Mouse (Mus musculus) embryo, embryonic 10 days (tissue): ENCODE measurements around the gene Tfeb.

Experiments
- DNase-seq: peaks from one replicate; pipeline ENCODE4 v3.0.0-alpha.2; 2015; ENCODE audit warnings: low spot score

Gene Tfeb

DNA sequence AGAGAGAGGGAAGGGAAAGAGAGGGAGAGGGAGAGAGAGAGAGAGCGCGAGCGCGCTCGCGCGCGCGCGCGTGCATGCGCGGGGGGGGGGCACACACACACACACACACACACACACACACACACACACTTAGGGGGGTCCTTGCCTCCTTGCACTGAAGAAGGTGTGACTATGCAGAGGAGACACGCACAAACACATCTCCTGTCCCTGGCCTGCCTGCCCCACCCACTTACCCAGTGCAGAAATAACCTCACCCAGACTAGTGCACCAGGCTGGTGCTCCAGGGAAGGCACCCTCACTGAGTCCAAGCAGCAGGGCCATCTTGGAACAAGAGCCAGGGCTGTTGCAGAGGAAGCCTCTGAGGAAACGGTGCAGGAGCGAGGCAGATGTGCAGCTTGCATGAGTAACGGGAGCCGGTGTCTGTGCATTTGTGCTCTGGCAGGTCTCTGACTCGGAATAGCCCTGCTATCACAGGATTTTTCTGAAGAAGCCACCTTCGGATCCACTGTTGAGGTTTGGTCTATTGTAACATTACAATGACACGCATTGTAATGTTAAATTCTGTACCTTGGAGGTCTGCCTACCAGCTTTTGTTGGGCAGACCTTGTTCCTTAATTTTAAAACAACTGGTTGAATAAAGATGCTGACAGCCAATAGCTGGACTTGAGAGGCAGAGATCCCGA, 23.8 kb upstream of the Tfeb start:
- DNase-seq, result no peak

- no peak for DNase-seq
These were observed 21.8 kb upstream of the Tfeb start for GRCm38 (mm10) chr17:47715037-47715436.

- DNase-seq, result no peak
These were observed 15.6 kb upstream of the Tfeb start for GRCm38 (mm10) chr17:47721183-47721582.

GRCm38 (mm10) chr17:47726566-47726965, 10.3 kb upstream of the Tfeb start, which contains the start of gene Pgc:
Gene Pgc (plus strand): TSS chr17:47726842.
- DNase-seq, result no peak

GRCm38 (mm10) chr17:47730633-47731575, 5.9 kb upstream of the Tfeb start:
- DNase-seq, result no peak

GRCm38 (mm10) chr17:47735553-47736100, 1.2 kb upstream of the Tfeb start:
- no peak for DNase-seq

- DNase-seq, result peak; percentile 74
These were observed 638 bp downstream of the Tfeb start for GRCm38 (mm10) chr17:47737271-47738065.

- peak; percentile 36 for DNase-seq
These were observed 1.4 kb downstream of the Tfeb start for GRCm38 (mm10) chr17:47738066-47738878.

DNA sequence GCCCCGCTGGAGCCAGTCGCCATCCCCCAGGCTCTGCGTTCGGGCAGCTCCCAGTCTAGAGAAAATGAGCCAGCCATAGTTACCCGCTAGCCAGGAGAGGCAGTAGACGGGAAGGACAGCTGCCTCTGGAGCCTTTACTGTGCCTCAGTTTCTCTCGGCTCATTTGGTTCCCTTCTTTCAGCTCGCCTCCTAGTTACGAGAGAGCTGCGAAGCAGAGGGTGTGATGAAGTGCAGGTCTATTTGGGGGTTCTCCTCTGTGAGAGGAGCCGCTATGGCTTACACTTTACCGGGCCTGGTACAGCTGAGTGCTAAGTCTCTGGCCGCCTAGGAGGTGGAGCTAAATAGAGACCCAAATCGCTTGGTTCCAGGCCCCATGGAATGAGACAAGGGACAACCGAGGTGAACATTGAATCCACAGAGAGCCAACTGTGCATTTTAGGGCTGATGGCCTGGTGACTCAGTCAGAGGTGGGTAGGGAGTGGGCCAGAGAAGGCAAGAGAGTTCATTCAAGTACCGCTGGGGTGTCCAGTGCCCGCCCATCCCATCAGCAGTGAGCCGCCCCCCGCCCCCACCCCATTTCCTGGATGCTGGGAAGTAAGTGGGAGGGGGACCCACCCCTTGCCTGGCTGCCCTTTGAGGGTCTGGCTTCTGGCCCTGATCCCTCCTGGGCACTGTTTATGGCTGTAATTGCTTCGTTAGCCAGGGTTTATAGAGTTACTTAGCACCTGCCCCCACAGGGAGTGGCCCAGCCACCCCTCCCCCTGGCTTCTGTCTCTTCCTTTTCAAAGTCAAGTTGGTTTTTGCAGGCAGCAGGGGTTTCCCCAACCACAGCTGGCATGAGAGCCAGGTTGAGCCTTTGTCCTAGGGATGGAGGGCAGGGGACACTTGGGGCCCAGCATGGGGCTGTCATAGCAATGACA, 2.3 kb downstream of the Tfeb start:
- DNase-seq, result no peak

GRCm38 (mm10) chr17:47740186-47740585, 3.4 kb downstream of the Tfeb start:
- DNase-seq, result no peak

GRCm38 (mm10) chr17:47742991-47743734, 6.3 kb downstream of the Tfeb start:
- DNase-seq, result no peak

GRCm38 (mm10) chr17:47744086-47744485, 7.3 kb downstream of the Tfeb start:
- no peak for DNase-seq

- no peak for DNase-seq
These were observed 8.0 kb downstream of the Tfeb start for GRCm38 (mm10) chr17:47744746-47745368.

- DNase-seq, result no peak
These were observed 12.1 kb downstream of the Tfeb start for GRCm38 (mm10) chr17:47748791-47749553.

- no peak for DNase-seq
These were observed 12.8 kb downstream of the Tfeb start for GRCm38 (mm10) chr17:47749626-47750025.

GRCm38 (mm10) chr17:47750101-47750500, 13.3 kb downstream of the Tfeb start:
- DNase-seq, result no peak

DNA sequence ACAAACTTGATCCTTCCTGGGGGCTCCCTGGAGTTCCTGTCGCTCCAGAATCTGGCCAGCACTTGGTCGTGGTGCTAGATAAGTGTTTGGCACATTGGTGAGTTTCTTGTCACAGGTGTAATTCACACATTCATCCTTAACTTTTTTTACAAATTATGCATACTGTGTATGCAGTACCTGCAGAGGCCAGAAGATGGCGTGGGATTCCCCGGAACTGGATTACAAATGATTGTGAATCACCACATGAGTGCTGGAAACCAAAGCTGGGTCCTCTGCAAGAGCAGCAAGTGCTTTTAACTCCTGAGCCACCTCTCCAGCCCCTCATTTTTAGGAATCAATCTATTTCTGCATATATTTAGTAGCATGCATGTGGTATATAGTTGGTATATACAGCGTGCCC, 15.0 kb downstream of the Tfeb start:
- no peak for DNase-seq

GRCm38 (mm10) chr17:47753130-47753775, 16.4 kb downstream of the Tfeb start:
- DNase-seq, result no peak
